Mouse (Mus musculus) inflammation-experienced regulatory T-cells, adult 6 months (primary cell): Measurements from ENCODE around the gene Adamts7. TPM values are rescaled to one million over a fixed set of nuclear protein-coding genes. Genes with fewer than 3 reads are reported as not detected.

Source experiments
- ATAC-seq: one replicate; pipeline ENCODE4 v1.8.0; 2017
- polyA plus RNA-seq, 3 experiments: library from polyadenylated mRNA; unstranded; fragments of 100-300 nt; shearing (Covaris generic); gene quantifications; one replicate each; pipeline ENCODE4 v1.2.1; 2017

Gene Adamts7
- polyA plus RNA-seq, 3 experiments from 2014 or later: not detected

DNA sequence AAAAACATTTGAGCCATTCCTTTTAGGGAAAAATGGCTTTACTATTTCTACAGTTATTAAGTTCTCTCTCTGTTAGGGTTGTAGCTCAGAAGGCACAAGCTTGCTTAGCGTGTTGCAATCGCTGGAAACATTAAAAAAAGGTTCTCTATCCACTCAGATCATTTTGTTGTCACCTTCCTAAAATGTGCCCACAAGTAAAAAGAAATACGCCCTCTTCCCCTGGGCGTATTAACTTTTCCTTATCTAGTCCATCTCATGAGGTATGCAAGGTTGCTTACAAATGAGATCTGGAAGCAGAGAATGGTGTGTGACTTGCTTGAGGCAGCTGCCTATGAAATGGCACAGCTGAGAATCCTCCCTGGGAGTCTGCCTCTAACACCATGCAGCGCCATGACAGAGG, 73.9 kb downstream of the Adamts7 start:
- no peak for ATAC-seq

DNA sequence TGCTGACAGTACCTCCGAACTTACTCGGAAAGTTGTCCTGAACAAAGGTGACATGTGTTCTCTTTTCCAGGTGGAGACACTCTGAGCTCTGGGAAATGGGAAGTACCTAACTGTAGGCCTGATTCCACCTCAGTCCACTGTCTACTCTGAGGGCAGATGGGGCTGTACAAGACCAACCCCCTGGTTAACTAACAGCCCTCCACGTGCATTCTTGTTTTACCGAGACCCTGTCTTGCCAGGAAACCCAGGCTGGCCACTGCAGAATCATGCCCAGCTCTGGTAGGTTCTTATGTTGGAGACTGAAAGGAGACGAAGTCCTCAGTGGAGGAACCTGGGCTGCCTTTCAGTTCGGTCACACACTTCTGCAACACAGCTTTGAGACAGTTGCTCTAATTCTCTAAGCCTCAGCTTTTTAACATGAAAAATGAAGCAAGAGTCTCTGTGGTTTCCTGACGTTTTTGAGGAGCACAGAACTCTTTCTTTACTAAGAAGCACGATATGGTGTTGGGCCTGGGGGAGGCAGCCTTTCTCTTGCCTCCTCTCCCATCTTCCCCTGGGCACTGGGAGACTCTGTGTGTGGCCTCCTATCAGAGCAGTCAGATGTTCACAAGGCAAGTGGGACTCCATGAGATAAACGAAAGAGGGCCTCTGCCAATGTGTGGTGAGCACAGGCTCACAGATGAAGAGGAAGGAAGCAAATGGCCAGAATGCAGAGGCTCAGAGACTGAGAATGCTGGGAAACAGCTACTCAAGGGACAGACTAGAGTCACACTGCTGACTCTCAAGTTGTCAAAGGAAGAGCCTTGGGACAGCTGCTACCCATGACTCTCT, 74.6 kb downstream of the Adamts7 start:
- no peak for ATAC-seq

DNA sequence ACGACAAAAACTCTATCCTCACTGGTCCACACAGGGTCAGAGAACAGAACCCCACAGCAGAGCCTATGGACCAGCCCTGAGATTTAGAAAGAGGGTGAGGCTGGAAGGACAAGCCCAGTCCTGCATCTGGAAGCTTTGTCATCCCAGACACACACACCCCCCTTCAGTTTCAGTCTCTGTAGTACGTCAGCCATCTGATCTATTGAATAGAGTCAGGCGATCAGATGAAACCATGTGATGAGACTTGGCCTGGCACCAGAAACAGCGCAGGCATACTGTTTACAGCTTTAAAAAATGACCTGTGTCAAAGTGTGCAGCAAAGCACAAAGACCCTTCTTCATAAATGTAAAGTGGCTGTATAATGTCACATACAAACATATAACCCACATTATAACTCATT, 77.7 kb downstream of the Adamts7 start:
- ATAC-seq: no peak

DNA sequence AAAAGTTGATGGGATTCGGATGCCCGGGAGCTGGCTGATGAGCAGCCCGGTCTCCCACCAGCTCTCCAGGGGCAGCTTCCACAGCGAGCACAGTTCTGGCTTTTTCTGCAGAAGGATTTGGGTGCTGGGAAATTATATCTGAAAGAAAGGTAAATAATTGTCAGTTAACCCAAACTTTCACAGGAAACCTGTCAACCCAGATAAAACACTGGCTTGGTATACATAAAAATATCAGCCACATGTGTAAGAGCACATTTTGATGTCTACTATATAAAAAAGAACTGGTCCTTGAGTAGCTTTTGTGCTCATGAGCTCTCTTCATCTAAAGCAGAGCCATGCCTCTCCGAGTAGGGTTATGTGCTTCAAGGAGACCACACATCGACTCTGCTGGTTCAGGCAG, 78.2 kb downstream of the Adamts7 start:
- ATAC-seq: no peak

DNA sequence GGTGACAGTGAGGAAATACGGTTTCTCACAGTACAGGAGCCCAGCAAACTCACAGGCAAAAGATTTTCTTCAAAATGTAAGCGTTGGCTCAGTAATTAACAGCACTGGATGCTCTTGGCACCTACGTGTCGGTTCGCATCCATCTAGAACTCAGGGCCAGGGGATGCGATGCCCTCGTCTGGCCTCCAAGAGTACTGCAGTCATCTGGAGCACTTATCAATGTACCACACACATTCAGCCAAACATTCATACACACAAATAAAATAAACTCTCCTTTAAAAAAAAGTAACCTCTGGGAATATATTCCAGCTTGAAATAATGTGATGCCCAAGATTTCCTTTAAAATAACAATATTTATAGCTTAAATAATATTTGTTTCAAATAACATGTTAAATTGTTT, 78.7 kb downstream of the Adamts7 start:
- ATAC-seq: no peak

DNA sequence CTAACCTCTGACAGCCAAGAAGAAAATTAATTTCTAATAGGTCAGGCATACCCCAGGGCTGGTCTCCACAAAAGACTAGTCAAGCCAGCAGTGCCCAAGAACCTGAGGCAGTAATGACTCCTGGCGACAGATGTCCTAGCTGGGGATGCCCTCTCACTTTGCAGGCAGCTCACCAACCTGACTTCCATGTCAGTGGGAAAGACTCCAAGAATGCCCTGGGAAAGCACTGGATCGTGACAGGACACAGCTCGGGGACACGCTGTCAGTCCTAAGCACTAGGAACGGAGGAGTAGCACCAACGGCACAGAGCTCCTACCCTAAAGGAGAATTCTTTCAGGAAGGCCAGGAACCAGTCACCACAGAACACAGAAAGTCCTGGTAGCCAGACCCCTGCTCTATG, 79.4 kb downstream of the Adamts7 start:
- no peak for ATAC-seq

DNA sequence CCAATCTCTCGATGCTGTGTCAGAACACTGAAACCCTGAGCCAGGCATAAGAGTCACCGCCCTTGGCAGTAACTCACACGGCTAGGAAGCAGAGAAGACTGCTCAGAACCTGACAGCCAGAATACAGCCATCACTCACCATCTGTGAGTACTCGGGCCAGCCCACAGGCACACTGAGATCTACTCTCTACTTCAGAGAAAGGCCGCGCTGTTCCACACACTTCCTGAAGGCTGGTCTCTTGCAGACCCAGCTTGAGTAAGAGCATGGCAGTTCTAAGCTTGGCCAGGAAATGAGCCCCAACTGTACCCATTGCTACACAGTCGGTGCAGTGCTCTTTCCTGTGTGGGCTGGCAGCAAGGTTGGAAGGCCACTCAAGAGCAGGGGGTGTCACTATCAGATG, 80.0 kb downstream of the Adamts7 start:
- ATAC-seq: peak; percentile 83

DNA sequence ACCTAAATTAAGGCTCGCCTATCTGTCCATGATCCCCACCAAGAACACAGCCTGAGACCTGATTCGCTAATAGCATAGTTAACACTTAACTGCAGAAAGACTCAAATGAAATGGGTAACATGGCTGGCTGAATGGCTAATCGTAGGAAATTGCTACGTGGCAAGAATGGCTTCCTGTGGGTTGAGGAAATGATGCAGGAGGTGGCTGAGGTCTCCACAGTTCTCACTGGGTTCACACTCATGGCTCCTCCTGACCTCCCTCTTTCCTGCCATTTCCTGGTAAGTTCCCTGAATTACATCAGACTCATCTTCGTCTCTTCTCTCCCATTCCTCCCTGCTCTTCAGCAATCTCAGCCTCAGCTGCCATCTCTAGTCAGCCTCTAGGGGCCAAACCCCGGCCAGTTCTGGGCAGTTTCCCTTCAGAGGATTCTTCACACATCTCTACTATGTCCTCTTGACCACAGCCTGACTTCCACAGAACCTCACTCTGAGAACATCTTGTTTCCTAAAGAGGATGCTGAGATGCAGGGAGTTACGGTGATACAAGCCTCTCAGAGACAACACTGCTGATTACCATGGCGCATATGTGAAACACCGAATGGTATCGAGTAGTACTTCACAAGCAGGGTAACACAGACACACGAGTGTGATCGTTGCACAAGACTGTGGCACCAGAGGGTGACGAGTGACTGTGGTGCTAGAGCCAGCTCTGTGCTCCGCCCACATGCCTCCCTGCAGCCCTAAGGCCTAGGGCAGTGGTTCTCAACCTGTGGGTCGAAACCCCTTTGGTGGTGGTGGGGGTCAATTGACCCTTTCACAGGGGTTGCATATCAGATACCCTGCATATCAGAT, 81.7 kb downstream of the Adamts7 start:
- ATAC-seq: peak; percentile 29

DNA sequence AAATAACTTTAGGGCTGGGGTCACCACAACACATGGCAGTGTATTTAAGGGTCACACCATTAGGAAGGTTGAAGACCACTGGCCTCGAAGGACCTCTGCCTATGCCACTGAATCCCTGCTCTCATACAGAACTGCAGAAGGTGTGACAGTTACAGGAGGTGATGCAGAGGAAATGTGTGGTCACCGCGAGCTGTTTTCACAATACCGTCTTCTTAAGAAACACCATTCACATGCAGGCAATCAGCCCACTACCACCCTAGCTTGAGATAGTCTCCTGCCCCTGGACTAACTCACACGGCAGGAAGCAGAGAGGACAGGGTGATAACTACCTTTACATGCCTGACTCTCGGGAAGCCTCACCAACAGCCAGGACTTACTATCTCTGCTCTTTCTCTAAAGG, 82.3 kb downstream of the Adamts7 start:
- peak; percentile 46 for ATAC-seq

DNA sequence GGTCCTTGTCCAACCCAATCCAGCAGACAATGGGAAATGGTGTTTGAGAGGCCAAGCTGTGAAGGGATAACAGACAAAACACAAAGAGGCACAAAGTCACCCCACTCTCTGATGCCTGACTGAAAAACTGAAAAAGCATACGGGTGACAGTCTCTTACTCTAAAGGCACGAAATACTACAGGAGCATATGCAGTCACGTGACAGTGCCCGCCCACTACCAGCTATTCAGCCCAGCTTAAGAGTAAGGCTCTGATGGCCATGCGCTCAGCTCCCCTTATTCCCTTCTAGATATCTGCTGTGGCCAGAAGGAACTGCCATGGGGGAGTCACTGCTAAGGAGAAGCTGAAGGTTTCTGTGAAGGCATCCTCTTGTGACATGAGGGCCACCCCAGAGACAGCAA, 82.9 kb downstream of the Adamts7 start:
- peak; percentile 6 for ATAC-seq

DNA sequence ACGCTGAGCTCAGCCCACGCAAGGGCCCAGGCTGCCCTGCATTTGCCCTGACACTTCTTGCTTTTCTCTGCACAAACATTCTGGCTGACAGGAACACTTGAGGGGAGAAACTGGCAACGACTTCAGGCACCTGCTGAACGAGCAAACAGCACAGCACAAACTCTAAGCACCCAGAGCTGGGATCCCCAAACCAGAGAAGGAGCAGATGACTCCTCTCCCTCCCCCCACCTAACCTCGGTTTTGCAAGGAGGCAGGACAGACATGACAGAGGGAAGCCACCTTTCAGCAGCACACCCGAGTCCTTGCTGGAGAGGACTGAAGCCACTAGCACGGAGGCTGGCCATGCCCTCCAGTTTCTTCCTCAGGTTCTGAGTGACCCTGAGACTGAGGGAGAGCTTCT, 84.4 kb downstream of the Adamts7 start:
- ATAC-seq: no peak

DNA sequence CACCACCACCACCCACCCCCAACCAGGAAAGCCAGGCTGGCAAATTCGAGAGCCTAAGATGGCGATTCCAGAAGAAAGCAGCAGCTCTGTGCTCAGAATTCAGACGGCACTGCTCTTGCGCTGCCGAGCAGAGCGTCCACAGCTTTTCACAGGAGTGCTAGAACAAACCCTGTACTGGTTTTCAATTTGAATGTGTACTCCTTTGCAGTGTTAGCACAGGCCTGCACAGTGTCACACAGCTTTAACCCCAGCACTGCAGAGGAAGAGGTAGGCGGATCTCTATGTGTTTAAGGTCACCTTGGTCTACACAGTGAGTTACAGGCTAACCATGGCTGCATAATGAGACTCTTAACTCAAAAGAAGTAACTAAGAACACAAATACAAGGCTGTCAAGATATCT, 85.5 kb downstream of the Adamts7 start:
- peak; percentile 29 for ATAC-seq

DNA sequence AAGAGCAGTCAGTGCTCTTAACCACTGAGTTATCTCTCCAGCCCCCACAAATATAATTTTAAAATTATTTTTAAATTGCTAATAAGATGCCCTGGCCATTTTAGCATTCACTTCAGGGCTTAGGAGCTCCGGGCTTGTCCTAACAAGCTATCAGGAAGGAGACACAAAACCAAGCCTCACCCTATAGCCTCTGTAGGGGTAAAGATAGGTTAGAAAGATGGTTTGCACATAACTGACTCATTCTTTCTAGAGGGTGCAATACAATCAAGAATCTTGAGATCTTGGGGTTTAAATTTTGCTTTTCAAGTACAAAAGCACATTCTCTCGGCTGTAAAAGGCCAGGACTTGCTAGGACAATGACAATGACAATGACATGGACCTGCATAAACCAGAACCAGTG, 86.2 kb downstream of the Adamts7 start:
- no peak for ATAC-seq

DNA sequence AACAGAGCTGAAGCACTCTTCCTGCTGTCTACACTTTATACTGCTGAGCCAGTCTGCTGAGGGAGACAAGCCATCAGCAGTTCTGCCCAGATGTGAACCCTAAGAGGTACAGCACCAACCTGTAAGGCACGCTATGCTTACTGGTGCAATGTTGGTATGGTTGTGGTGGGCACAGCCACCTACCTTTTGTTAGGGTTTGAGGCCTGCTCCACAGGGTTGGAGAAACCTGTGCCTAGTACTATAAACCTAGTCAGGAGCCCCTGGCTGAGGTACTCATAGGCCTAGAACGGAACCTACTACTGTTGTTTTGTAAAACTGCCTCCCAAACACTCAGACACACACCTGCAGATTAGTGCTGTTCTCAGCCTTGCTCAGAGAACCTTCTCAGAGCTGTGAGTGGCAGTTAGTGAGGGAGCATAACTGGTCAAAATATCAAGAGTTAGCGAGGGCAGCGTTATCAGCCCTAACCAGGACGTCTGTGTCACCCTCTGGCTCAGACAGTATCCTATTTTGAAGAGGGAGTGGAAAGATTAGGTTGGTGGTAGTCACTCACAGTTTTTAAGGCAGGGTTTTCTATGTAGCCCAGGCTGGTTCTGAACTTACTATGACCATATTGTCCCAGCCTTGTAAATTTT, 87.4 kb downstream of the Adamts7 start:
- ATAC-seq: no peak

DNA sequence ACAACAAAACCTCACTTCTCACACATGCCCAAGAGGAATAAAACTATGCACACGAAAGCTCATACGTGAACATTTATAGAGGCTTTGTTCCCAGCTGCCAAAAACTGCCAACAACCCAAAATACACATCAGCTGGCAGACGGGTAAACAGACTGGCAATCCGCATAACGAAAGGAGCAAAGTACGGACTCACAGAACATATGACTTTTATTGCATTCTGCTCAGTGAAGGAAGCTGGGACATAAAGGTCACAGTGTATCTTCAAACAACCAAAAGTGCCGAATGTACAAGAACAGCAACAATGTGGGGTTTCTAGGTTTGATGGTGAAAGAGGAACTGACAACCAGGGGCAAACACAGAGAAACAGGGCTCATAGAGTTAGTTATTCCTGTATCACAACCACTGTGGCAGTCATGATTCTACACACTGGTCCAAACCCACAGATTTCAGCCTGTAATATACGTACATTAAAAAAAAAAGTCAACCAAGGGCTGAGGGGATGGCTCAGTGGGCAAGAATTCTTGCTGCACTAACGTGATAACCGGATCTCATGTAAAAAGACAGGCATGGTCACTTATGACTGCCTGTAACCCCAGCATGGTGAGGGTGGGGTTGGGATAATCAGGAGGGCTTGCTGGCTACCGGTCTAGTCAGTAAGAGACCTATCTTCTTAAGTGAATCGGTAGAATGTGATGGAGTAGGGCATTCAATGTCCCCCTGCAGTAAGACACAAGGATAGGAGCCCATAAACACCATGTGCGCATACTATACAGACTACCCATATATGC, 88.3 kb downstream of the Adamts7 start:
- peak; percentile 19 for ATAC-seq

DNA sequence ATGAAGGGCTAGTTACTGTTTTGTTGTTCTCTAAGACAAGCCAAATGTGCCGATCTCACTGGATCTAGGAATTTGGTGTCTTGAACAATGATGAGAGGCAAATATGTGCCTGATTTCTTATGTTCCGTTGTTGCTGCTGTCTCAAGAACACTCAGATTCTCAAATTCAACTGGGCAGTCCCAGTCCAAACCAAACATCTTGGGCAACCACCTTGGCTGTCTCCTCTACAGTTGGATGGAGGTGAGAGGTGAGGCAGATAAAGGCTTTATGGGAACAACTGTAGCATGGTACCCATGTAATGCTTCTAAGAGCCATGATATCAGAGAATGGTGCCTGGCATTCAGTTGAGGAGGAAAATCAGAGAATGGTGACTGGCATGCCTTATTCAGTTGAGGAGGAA, 90.3 kb downstream of the Adamts7 start:
- ATAC-seq: no peak

DNA sequence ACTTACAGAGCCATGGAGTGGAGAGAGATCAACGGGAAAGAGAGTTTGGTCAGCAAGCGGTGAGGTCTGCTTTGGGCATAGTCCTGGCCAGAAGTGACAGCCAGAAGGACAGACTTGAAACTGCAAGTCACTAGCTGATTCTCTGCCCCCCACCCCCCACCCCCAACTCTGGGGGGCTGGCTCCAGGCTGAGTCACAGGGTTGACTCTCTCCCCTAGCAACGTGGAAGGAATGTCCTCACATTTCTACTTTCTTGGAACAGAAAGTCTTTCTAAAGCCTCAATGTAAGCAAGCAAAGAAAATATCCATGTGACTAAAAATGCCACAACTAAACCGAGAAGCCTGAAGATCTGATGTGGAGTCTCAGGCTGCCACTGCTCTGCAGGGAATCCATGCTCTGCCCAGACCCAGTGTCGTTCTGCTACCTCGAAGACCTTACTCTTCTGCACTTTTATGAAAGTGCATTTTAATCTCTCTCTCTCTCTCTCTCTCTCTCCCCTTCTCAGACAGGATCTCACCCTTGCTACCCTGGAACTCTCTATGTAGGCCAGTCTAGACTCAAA, 93.1 kb downstream of the Adamts7 start:
- ATAC-seq: no peak

DNA sequence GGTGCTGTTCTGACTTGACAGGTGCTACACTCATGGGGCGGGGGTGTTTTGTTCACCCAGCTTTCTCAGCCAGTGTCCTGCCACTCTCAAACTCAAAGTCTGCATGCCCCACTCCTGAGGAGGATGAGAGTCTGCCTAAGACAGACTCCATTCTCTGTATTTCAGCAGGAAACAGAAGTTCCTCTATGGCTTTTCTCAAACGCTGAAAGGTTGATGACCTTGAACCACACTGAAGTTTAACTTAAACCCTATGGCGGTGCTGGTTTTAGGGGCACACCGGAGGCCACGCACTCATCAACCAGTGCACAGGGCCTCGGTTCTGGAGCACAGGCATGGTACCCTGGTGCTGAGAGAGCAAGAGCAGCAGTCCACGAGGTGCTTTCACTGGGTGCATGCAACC, 94.4 kb downstream of the Adamts7 start:
- ATAC-seq: no peak
